Mouse (Mus musculus) hindbrain, embryonic 10.5 days (tissue): Measurements from ENCODE around the gene Zfand3. TPM values are rescaled to one million over a fixed set of nuclear protein-coding genes. Genes with fewer than 3 reads are reported as not detected.

Source experiments
- DNase-seq: peaks from one replicate; pipeline ENCODE4 v3.0.0-alpha.2; 2017; ENCODE audit warnings: low spot score
- H3K27ac ChIP-seq: fragments of 300-500 bp; sonication (generic); 2 replicates; pipeline ENCODE4 v1.5.1; 2016; ENCODE audit warnings: mild to moderate bottlenecking, moderate library complexity
- H3K27me3 ChIP-seq: fragments of 300-500 bp; sonication (generic); 2 replicates; pipeline ENCODE4 v1.6.1; 2016; ENCODE audit warnings: mild to moderate bottlenecking; ENCODE audit not compliant: poor library complexity, insufficient read depth, severe bottlenecking
- H3K36me3 ChIP-seq: fragments of 300-500 bp; sonication (generic); 2 replicates; pipeline ENCODE4 v1.6.1; 2016; ENCODE audit warnings: mild to moderate bottlenecking, moderate library complexity
- H3K4me1 ChIP-seq: fragments of 300-500 bp; sonication (generic); replicated peaks from 2 replicates; pipeline ENCODE4 v1.6.1; 2016; ENCODE audit warnings: mild to moderate bottlenecking
- H3K4me3 ChIP-seq: fragments of 300-500 bp; sonication (generic); 2 replicates; pipeline ENCODE4 v1.5.1; 2016; ENCODE audit warnings: mild to moderate bottlenecking, moderate library complexity
- H3K9me3 ChIP-seq: fragments of 300-500 bp; sonication (generic); 2 replicates; pipeline ENCODE4 v1.6.1; 2016; ENCODE audit warnings: mild to moderate bottlenecking, moderate library complexity
- WGBS: fragments of 180-500 bp; shearing (Covaris S2); methylation state at CpG from one replicate; pipeline ENCODE4 v1.1.7; 2016; 5-methylcytosine and 5-hydroxymethylcytosine counted together
- polyA plus RNA-seq: library from polyadenylated mRNA; unstranded; fragments of >200 nt; fragmentation: Nextera tagmentation; extraction: Ambion mirVana; gene quantifications from 2 replicates; pipeline ENCODE4 v1.2.1, GENCODE M21; 2016

Gene Zfand3
- polyA plus RNA-seq, 1 experiment from 2014 or later: 97.7 TPM

DNA sequence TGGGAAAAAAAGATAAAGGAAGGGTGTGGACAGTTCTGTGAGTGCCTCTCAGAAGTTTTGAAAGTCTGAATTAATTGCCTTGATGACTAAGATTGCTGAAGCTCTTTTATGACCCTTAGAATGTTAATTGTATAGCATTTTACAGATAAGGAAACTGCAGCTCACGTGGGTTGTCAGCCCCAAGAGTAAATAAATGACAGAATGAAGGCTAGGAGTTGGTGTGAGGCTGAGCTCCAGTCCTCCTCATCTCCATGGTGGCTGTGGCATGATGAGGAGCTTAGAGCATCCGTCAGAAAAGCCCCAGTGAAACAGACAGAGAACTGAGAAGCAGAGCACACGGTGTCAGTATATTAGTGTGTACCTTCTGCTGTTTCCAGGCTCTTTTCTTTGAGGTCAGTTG is 59.3 kb downstream of the Zfand3 start:
- no peak for DNase-seq
- no peaks in the 10 kb centered on the region for H3K9me3 ChIP-seq
- 53% methylated on average over 3 of the region's 3 CpGs for WGBS
- H3K4me1 ChIP-seq: peaks cover 14% of the 10 kb centered on the region
- no peak overlapping the region for H3K27ac ChIP-seq
- peaks cover 10% of the 10 kb centered on the region for H3K36me3 ChIP-seq
- no peak overlapping the region for H3K4me3 ChIP-seq
- no peaks in the 10 kb centered on the region for H3K27me3 ChIP-seq

DNA sequence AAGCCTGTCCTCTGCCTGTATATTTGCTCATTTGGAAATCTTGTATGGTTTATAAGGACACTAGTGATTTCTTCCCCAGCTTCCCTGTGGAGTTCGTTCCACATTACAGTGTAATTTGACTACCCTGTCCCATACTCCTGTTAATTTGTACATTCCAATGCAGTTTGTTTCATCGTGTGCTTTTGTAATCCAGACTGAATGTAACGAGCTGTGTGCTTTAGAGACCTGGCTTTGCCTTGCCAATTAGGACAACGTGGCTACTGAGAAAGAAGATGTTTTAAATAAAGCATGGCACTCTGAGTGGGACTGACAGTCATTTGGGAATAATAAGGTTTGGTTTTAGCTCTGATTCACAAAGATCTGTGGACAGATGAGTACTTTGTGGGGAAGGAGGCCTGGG is 60.2 kb downstream of the Zfand3 start:
- Histone ChIP-seq H3K9me3 (no peaks in the 10 kb centered on the region), H3K36me3 (peaks cover 10% of the 10 kb centered on the region), H3K4me1 (peaks cover 14% of the 10 kb centered on the region), H3K27ac (no peak overlapping the region), H3K27me3 (no peaks in the 10 kb centered on the region), H3K4me3 (no peak overlapping the region)
- 60% methylated on average over 4 of the region's 4 CpGs for WGBS
- DNase-seq: no peak

DNA sequence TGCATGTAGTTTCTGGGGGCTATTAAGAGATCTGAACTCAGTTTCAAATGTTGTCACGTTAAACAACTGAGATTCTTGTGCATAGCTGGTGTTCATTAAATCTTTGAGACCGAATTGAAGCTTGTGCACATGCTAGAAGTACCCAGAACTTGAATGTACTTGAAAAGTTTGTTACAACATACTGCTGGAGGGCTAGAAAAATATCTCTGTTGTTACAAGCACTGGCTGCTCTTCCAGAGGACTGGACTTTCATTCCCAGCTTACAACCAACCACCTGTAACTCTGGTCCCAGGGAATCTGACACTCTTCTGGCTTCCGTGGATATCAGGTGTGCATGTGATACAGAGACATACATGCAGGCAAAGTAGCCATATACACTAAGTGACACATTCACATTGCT is 65.2 kb downstream of the Zfand3 start:
- Histone ChIP-seq H3K4me1 (peaks cover 3% of the 10 kb centered on the region; the same call in 1 of the 2 replicates), H3K4me3 (no peak overlapping the region), H3K27me3 (no peaks in the 10 kb centered on the region), H3K36me3 (peaks cover 23% of the 10 kb centered on the region), H3K27ac (no peak overlapping the region), H3K9me3 (no peaks in the 10 kb centered on the region)
- WGBS: 95% methylated on average over 3 of the region's 3 CpGs
- no peak for DNase-seq

DNA sequence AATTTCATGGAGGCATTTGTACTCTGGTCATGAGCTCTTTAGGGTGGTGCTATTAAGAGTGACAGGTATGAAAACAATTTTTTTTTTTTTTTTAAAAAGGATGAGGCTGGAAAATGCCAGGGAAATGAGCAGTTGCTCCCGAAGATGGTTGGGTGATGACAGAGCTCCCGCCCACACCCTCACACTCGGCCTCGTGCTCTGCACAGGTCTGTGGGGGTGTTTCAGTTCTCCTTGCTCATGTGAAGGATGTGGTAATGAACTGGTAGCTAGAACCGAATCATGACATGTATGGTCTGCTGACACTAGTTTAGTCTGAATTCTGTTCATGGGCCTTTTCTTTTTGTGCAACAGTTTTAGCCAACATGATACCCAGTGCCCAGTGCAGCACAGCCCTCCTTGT is 66.1 kb downstream of the Zfand3 start:
- H3K9me3 ChIP-seq: no peaks in the 10 kb centered on the region
- peaks cover 26% of the 10 kb centered on the region for H3K36me3 ChIP-seq
- H3K27me3 ChIP-seq: no peaks in the 10 kb centered on the region
- WGBS: 87% methylated on average over 5 of the region's 5 CpGs
- H3K4me3 ChIP-seq: no peak overlapping the region
- no peak for DNase-seq
- H3K4me1 ChIP-seq: no peaks in the 10 kb centered on the region
- H3K27ac ChIP-seq: no peak overlapping the region

DNA sequence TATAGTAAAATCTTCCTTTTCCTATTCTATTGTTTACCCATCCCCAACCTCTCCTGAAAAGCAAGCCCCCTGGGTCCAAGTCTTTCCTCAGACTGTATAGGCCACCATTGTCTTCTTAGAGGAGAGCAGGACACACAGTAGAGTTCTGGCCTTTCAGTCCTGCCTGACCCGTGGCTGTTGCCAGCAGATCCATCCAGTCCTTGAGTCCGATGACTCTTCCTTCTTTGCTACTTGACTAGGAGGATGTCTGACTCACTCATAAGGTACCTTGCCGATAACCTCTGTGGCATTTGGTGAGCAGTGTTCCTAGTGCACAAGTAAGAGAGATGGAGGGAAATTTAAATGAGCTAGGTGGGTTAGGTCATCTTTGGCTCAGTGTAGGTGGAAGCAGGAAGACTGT is 68.1 kb downstream of the Zfand3 start:
- 90% methylated on average over 3 of the region's 3 CpGs for WGBS
- Histone ChIP-seq H3K4me1 (no peaks in the 10 kb centered on the region), H3K36me3 (peaks cover 26% of the 10 kb centered on the region), H3K27ac (no peak overlapping the region), H3K4me3 (no peak overlapping the region), H3K9me3 (no peaks in the 10 kb centered on the region), H3K27me3 (no peaks in the 10 kb centered on the region)
- DNase-seq: no peak

DNA sequence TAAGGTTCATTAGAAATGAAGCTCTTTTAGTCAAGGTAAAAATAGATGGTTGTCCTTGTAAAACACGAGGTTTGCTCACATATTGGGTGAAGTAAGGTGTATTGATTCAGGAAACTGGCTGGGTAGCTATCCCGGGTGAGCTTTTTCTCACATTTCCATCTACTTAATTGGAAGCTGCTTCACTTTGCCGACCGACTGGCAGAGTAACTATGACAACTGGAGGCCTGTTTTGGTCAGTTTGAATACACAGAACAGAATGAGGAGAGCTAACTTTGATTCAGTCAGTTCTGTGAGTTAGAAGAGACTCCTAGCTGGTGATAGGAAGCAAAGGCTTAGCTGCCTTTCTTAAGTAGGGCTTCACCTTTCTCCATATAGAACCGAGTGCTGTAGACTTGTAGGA is 71.4 kb downstream of the Zfand3 start:
- WGBS: 79% methylated on average over 5 of the region's 5 CpGs
- peaks cover 22% of the 10 kb centered on the region for H3K36me3 ChIP-seq

DNA sequence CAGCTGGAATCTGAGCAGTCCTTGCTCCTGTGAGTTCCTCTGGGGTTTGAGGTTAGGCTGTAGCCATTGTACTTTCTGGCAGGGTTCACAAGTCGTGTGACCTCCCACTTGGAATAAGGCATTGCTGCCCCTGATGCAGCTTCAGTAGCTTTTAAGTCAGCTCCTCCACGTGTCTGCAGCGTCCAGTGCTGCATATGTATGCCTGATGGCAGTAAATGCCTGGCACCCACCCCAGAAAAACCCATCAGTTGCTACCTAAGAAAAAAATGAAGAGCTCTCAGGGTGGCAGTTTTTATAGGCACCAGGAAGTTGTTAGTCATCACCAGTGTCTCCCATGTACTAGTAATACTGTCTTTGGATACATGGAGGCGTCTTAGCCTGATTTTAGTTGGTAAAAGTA is 79.5 kb downstream of the Zfand3 start:
- 0 out of 2 replicates have a peak, but pooled peaks cover 4% of the 10 kb centered on the region for H3K4me1 ChIP-seq
- no peaks in the 10 kb centered on the region for H3K27me3 ChIP-seq
- H3K9me3 ChIP-seq: no peaks in the 10 kb centered on the region
- H3K4me3 ChIP-seq: no peak overlapping the region
- no peak for DNase-seq
- no peak overlapping the region for H3K27ac ChIP-seq
- 66% methylated on average over 4 of the region's 4 CpGs for WGBS
- peaks cover 10% of the 10 kb centered on the region for H3K36me3 ChIP-seq

More for the DNA sequence above, 71.4 kb downstream of the Zfand3 start:
- no peaks in the 10 kb centered on the region for H3K27me3 ChIP-seq
- no peak overlapping the region for H3K27ac ChIP-seq
- DNase-seq: no peak
- no peaks in the 10 kb centered on the region for H3K9me3 ChIP-seq
- no peaks in the 10 kb centered on the region for H3K4me1 ChIP-seq
- no peak overlapping the region for H3K4me3 ChIP-seq

DNA sequence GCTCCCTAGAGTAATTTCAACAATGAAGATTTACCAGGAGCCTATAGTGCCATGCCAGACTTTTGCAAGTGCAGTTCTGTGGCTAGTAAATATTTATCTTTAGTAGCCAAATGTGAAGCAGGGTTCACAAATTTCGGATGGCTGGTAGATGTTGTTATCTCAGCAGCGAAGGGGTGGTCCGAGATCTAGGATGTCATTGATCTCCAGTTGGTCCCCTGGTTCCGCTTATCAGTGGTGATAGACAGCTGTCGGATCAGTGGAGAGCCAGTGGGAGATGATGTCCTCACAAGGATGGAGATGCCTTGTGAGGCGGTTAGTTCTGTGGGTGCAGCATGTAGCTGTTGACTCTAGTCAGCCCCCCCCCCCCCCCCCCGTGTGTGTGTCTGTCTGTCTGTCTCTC is 82.2 kb downstream of the Zfand3 start:
- Histone ChIP-seq H3K9me3 (no peaks in the 10 kb centered on the region), H3K4me1 (0 out of 2 replicates have a peak, but pooled peaks cover 4% of the 10 kb centered on the region), H3K27me3 (no peaks in the 10 kb centered on the region), H3K27ac (no peak overlapping the region), H3K4me3 (no peak overlapping the region), H3K36me3 (peaks cover 10% of the 10 kb centered on the region)
- no peak for DNase-seq
- 79% methylated on average over 7 of the region's 7 CpGs for WGBS

DNA sequence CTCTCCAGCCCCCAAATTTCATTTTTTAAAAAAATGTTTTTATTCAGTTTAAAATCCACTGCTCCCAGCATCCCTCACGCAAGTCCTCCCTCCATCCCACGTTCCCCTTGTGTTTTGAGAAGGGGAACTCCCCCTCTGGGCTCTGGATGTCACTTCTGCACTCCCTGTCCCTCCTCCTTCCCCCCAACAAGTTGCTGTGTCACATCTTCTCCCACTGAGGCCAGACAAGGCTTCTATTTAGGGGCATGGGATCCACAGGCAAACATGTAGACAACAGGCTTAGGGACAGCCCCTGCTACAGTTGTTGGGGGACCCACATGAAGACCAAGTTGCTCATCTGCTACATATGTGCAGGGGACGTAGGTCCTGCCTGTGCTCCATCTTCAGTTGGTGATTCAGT is 83.9 kb downstream of the Zfand3 start:
- no peak overlapping the region for H3K27ac ChIP-seq
- no peak for DNase-seq
- WGBS: 91% methylated on average over 3 of the region's 3 CpGs
- peaks cover 11% of the 10 kb centered on the region for H3K36me3 ChIP-seq
- 0 out of 2 replicates have a peak, but pooled peaks cover 4% of the 10 kb centered on the region for H3K4me1 ChIP-seq
- no peaks in the 10 kb centered on the region for H3K9me3 ChIP-seq
- H3K4me3 ChIP-seq: no peak overlapping the region
- no peaks in the 10 kb centered on the region for H3K27me3 ChIP-seq

DNA sequence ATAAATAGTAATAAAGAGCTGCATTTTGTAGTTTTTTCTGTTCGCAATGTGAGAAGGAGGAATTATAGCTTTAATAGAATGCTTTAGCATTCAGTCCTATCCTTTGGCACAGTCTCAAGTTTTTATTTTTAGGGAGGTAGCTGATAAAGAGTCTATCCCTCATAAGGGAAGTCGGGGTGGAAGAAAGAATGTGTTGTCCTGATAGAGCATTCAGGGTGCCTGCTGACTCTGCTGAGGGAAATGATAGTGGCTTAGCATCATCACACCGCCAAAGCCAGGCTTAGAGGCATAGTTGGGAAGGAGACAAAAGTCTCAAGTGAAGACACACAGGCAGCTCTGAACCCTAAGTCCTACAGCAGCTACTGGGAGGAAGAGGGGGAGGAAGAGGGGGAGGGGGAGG is 85.9 kb downstream of the Zfand3 start:
- peaks cover 26% of the 10 kb centered on the region for H3K36me3 ChIP-seq
- WGBS: 86% methylated on average over 3 of the region's 3 CpGs
- DNase-seq: no peak

DNA sequence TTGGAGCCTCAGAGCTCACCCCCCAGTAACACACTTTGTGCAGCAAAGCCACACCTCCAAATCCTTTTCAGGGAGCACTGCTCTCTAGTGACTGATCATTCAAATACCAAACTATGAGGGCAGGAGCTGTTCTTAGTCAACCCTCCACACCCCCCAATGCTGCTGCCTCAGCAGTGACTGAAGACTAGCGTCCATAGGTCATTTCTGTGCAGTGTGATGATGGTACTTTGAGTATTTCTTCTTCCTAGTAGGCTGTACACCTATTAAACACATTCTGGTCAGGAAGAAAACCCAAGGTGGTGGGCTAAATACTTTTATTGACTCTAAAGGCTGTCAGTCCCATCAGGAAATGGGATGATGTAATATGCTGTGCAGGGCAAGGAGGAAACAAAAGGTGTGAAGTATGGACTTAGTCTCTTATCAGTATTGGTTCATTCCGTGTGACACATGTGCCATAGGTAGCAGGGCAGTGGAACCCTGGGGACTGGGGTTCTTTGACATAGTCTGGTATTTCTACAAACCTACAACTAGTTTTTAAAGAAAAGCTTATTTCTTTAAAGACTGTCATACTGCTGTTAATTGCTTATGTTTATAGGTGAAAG is 88.7 kb downstream of the Zfand3 start:
- no peaks in the 10 kb centered on the region for H3K4me1 ChIP-seq
- 95% methylated on average over 2 of the region's 2 CpGs for WGBS
- no peak for DNase-seq
- no peak overlapping the region for H3K4me3 ChIP-seq
- H3K27ac ChIP-seq: no peak overlapping the region
- no peaks in the 10 kb centered on the region for H3K27me3 ChIP-seq
- H3K36me3 ChIP-seq: peaks cover 33% of the 10 kb centered on the region
- H3K9me3 ChIP-seq: peaks cover 8% of the 10 kb centered on the region

More for the DNA sequence above, 85.9 kb downstream of the Zfand3 start:
- Histone ChIP-seq H3K9me3 (peaks cover 2% of the 10 kb centered on the region), H3K4me1 (no peaks in the 10 kb centered on the region), H3K27me3 (no peaks in the 10 kb centered on the region), H3K4me3 (no peak overlapping the region), H3K27ac (no peak overlapping the region)

DNA sequence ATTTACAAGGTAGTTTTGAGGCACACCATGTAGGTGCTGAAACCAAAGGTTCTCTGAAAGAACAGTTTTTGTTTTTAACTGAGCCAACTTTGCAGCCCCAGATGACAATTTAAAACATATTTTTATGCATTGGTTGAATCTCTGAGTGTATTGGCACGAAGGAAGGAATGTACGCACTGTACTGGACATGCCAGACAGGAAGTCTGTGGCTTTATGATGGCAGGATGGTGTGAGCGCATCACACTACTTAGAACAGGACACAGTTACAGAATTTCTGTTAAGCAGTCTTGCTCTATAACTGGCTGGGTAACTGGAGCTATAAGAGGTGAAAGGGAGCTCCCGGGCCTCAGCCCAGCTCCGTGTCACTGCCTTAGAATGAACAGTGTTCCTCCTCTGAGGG is 92.6 kb downstream of the Zfand3 start:
- Histone ChIP-seq H3K9me3 (peaks cover 8% of the 10 kb centered on the region), H3K27me3 (no peaks in the 10 kb centered on the region), H3K4me1 (peaks cover 3% of the 10 kb centered on the region; the same call in 1 of the 2 replicates), H3K27ac (no peak overlapping the region), H3K4me3 (no peak overlapping the region), H3K36me3 (peaks cover 33% of the 10 kb centered on the region)
- 93% methylated on average over 5 of the region's 5 CpGs for WGBS
- no peak for DNase-seq

DNA sequence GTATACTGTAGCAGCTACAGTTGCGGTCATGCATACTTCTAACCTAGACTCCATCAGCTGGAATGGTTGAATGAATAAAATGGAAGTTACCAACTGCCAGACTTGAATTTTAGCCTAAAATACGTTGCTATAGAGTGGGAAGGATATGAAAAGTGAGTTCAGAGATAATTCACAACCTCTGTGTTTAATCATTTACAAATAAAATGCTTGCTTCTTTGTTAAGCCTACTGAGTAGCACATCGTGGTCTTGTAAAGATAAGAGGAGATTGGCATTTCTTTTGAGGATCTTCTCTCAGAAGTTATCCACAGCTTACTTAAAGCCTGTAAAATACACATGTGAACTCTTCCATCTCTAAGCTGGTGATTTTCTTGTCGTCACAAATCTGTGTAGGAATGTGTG is 93.1 kb downstream of the Zfand3 start:
- DNase-seq: no peak
- Histone ChIP-seq H3K4me1 (peaks cover 3% of the 10 kb centered on the region; the same call in 1 of the 2 replicates), H3K27ac (no peak overlapping the region), H3K36me3 (peaks cover 29% of the 10 kb centered on the region), H3K9me3 (peaks cover 8% of the 10 kb centered on the region), H3K27me3 (no peaks in the 10 kb centered on the region), H3K4me3 (no peak overlapping the region)
- WGBS: 86% methylated on average over 4 of the region's 4 CpGs

DNA sequence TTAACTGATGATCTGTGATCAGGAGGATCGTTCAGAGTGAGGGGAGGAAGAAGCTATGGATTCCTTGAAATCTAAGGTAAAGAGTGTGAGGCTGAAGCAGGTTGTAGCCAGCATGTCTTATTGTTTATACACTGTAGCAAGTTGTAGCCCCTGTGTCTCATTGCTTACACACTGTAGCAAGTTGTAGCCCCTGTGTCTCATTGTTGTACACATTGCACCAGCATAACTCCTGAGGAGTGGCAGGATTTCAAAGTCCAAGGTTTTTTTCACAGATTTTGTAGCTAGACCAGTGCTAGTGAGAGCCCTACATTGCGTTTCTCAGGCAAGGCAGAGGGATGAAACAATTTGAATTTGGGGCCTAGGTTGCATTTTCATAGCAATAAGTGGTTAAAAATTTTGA is 95.1 kb downstream of the Zfand3 start:
- Histone ChIP-seq H3K27me3 (no peaks in the 10 kb centered on the region), H3K36me3 (peaks cover 13% of the 10 kb centered on the region), H3K27ac (no peak overlapping the region), H3K9me3 (peaks cover 8% of the 10 kb centered on the region), H3K4me3 (no peak overlapping the region), H3K4me1 (peaks cover 3% of the 10 kb centered on the region; the same call in 1 of the 2 replicates)
- no peak for DNase-seq
- whole genome bisulfite sequencing: 90% methylated on average over 2 of the region's 2 CpGs
